Mouse (Mus musculus) heart, postnatal 36 days (tissue): ENCODE results near the gene Tbl3. TPM values are rescaled to one million over a fixed set of nuclear protein-coding genes. Genes with fewer than 3 reads are reported as not detected.
"Not testable (repeated sequence)": the region's sequence is repeated elsewhere in the genome, so short reads cannot be mapped to it uniquely, and the experiment has no call there.

Source experiments
- DNase-seq, 2 experiments: peaks; one replicate each; pipeline ENCODE4 v3.0.0; 2021 to 2022
- intact Hi-C: fragments of 180-260 bp; cut with DNase I; formaldehyde crosslinking; loops from one replicate; pipeline ENCODE4 v1.15.1; 2025
- total RNA-seq, 2 experiments: library from RNA; stranded (reverse); gene quantifications; 2 replicates each; pipeline ENCODE4 v1.2.3; 2021

The Tbl3 gene
- total RNA-seq, 2 experiments from 2014 or later: 16.3 to 17.7 TPM

- intact Hi-C loops: no loop called here
- DNase-seq: no peak
These were observed 8.0 kb downstream of the Tbl3 start for GRCm38 (mm10) chr17:24699473-24699872.

DNA sequence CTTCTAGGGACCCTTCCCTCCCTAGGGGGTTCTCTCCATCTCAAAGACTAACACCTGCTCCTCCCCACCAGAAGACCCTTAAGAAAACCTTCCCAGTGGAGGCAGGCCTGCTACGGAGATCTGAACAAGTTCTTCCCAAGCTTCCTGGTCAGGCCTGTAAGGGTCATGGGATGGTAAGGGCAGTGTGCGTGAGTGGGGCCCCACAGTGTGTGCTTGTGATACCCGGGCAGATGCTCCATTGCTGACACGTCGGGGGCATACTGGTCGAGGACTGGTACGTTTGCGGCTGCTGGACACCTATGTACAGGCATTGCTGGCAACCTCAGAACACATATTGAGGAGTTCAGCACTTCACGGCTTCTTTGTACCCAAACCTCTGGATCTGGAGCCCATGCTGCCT lies 8.7 kb downstream of the Tbl3 start:
- no peak for DNase-seq
- intact Hi-C loops: no loop called here

DNA sequence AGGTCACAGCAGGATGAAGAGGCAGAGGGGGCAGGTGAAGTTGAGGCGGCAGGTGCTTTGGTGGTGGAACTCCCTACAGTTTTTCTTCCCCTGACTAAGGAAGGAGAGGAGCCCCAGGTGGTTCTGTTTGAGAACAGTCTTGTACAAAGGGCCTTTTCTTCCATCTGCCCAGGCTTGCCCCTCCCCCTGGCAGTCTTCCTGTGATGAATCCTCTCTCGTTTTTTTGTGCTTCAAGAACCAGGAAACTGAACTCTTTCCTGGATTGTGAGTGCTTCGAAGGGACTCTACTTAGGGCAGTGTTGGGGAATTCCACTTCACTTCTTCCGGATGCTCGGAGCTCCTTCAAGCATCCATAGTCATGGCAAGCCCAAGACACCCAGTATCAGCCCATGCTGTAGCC lies 9.5 kb downstream of the Tbl3 start:
- DNase-seq: no peak

DNA sequence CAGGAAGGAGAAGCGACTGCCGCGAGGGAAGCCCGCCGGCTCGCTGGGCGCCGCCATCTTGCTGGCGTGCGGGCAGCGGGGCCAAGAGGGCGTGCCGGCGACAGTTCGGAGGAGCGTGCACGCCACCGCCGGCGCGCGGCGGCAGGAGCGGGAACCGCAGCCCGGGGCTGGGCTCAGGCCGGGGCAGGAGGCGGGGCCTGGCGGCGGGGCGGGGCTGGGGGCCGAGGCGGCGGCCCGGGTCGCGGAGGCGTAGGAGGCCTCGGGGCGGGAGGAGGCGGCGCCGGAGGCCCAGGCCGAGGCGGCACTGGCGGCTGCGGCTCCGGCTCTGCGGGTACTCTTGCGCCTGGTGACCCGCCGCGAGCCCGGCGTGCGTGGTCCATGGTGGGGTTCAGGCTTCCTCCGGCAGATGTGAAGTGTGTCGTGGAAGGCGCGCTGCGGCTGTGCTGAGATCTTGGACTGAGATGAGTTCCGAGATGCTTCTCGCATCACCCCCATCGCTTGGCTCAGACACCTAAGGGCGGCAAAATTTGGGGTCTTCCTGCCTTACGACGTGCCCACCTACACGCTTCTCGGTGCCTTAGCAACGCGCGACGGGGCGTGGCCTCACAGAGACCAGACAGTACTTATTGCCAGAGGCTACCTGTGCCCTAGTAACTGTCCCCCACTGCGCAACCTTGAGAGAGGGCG lies 11.3 kb downstream of the Tbl3 start, which contains the start of the genes Gfer and Noxo1:
Gfer (minus strand) TSS at position 146 of the 687 bp plus-strand sequence.
Noxo1 (plus strand) TSS at position 224 of the 687 bp plus-strand sequence.
- DNase-seq: peak; percentile 87 to 88
- intact Hi-C loops: no loop called here

More for the DNA sequence above, 9.5 kb downstream of the Tbl3 start:
- intact Hi-C loops: no loop called here

GRCm38 (mm10) chr17:24695326-24696010 lies 12.0 kb downstream of the Tbl3 start:
- DNase-seq: no peak
- intact Hi-C loops: loop anchor here (2.0 kb wide), 1 partner anchor 25 kb away; no protein-coding TSS in a partner anchor

DNA sequence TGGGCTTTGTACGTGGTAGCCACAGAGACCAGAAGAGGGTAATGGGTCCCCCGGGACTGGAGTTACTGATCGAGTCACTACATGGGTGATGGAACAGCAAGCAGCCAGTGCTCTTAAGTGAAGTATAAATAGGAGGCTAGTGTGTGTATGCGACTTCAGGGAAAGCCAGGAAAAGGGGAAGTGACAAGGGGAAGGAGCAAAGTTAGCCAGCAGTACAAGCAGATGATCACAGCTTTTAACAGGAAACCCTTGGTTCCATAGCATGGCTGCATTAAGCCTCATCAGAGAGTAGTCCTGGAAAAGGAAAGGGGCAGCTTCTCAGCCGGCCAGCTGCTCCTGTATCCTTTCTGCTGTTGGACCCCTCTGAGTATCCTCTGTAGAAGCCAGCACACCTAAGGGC lies 15.1 kb downstream of the Tbl3 start:
- intact Hi-C loops: no loop called here
- no peak for DNase-seq

DNA sequence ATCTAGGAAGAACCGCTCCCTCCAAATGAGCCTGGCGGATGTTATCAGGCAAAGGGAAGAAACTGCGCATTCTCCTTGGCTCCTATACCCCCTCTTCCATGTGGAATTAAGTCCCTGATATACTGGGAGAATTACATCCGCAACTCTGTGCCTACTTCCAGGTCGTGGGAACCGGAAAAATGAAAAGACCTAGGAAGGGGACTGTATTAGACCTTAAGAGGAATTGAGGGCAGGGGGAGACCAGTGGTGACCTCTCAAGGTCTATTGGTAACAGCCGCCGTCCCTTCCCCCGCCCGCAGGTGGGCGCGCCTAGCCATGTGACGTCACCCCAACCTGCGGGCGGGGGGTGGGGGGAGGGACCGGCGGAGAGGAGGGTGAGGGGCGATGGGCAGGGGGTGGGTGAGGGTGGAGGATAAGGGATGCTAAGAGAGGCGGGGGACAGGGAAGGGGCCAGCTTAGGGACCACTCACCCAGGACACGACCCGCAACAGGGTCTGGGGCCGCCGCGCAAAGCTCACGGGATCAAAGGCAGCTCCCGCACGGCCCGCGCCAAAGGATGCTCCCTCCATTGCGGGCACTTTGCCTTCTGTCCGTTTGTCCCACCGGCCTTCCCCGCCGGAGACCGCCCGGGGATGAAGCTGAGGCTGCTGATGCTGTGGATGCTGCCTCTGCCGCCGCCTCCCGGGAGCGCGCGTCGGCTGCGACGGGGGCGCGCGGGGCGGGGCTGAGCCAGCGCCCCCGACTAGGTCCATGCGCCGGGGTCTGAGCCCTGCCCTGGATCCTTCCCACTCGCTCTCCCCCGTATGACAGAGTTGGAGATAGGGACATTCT lies 18.0 kb downstream of the Tbl3 start, which contains the start of gene Syngr3:
Syngr3 (minus strand) TSS at position 705 of the 831 bp plus-strand sequence.
- intact Hi-C loops: no loop called here
- no peak for DNase-seq

DNA sequence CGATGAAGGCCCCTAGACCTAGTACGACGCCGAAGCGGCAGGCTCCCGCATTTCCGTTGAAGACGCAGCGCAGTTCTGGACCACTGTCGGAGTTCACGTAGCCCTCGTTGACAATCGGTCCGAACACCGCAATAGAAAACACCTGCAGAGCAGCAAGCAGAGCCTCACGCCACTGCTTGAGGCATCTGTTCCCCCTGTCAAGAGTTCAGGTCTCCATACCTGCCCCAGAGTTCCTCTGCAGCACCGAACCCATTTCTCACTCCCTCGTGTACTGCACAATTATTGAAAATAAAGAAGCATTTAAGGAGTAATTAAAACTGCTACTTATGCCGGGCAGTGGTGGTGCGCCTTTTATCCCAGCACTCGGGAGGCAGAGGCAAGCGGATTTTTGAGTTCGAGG lies 19.9 kb downstream of the Tbl3 start:
- DNase-seq: no peak

GRCm38 (mm10) chr17:24687146-24687595 lies 20.3 kb downstream of the Tbl3 start:
- intact Hi-C loops: no loop called here

More for the DNA sequence above, 19.9 kb downstream of the Tbl3 start:
- intact Hi-C loops: no loop called here

GRCm38 (mm10) chr17:24686514-24686913 lies 20.9 kb downstream of the Tbl3 start:
- DNase-seq: no peak
- intact Hi-C loops: no loop called here

More at GRCm38 (mm10) chr17:24687146-24687595, 20.3 kb downstream of the Tbl3 start:
- peak; percentile 41 to 51 for DNase-seq

GRCm38 (mm10) chr17:24677500-24678080 lies 29.9 kb downstream of the Tbl3 start:
- DNase-seq: no peak
- intact Hi-C loops: no loop called here

- intact Hi-C loops: no loop called here
- no peak for DNase-seq
These were observed 30.6 kb downstream of the Tbl3 start for GRCm38 (mm10) chr17:24676877-24677276.

DNA sequence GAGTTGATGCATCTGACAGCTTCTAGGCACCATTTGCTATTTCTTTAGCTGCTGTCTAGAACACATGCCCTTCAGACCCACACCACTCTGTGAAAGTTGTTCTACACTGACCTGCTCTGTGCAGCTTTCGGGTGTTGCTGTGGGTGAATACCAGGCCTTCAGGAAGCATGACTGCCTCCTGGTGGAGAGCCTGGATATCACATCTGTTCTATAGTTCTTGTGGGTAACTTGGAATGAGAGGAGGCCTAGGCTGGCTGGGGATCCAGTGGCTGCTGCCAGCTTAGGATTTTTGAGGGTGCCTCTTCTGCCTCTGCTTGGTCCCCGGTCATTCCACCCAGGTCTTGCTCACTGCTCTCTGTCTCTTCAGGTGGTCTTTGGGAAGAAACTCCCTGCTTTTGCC lies 31.3 kb downstream of the Tbl3 start:
- intact Hi-C loops: no loop called here

GRCm38 (mm10) chr17:24674277-24674676 lies 33.2 kb downstream of the Tbl3 start:
- DNase-seq: no peak
- intact Hi-C loops: no loop called here

More for the DNA sequence above, 31.3 kb downstream of the Tbl3 start:
- peak; percentile 68 to 69 for DNase-seq

DNA sequence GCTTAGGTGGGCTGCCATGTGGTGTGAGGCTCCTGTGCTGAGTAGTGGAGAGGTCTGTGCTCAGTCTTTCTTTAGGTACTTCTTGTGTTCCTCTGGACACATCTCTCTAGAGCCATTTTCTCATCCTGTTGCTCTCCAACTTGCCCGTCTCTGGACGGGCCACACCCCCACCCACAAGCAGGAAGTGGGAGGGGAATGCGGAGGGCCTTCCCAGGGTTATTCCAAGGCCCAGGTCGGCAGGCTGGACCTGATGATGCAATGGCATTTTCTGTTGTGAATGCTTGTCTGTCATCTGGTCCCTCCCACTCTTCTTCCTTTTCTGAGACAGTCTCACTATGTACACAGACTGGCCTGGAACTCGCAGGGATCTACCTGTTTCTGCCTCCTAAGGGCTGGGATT lies 35.3 kb downstream of the Tbl3 start:
- DNase-seq: peak; percentile 48 to 53
- intact Hi-C loops: no loop called here

- intact Hi-C loops: loop anchor here (2.0 kb wide), 1 partner anchor 23 kb away; no protein-coding TSS in a partner anchor
- no peak for DNase-seq
These were observed 36.1 kb downstream of the Tbl3 start for GRCm38 (mm10) chr17:24671346-24671745.

GRCm38 (mm10) chr17:24670246-24670844 lies 37.1 kb downstream of the Tbl3 start:
- no peak for DNase-seq
- intact Hi-C loops: loop anchor here (2.0 kb wide), 1 partner anchor 24 kb away; no protein-coding TSS in a partner anchor

DNA sequence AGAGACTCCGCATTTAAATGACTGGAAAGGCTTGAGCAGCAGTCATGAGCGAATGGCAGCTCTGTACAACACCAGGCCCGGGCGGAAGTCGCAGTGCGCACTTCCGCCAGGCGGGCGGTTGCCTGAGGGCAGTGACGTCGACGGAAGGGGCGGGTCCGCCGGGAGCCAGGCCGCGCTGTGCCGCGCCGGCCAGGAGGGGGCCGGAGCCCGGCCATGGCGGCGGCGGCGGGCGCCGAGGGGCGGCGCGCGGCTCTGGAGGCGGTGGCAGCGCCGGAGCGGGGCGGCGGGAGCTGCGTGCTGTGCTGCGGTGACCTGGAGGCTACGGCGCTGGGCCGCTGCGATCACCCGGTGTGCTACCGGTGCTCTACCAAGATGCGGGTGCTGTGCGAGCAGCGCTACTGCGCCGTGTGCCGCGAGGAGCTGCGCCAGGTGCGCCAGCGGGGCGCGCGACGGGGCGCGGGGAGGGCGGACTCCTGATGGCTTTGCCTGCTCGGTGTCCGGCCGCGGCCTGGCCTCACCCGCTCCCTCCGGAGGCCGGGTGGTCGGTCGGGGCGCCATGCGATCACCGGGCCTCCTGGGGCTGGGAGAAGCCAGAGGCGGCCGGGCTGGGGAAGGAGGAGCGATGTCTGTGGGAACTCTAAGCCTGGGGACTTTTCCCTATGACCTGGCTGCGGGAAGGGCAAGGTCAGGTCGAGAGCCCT lies 37.8 kb downstream of the Tbl3 start, which contains the start of gene Zfp598:
Zfp598 (plus strand) TSS at position 143 of the 701 bp plus-strand sequence.
- peak; percentile 96 to 98 for DNase-seq
- intact Hi-C loops: loop anchor here (2.0 to 5.0 kb wide), 4 partner anchors 25 to 192 kb away; partner anchors contain the start of genes Mlst8, Nthl1 and Tsc2

- intact Hi-C loops: loop anchor here (5.0 kb wide), 3 partner anchors 37 to 192 kb away; partner anchors contain the start of genes Mlst8, Nthl1 and Tsc2
- DNase-seq: not testable (repeated sequence)
These were observed 38.3 kb downstream of the Tbl3 start for GRCm38 (mm10) chr17:24669214-24669544.
